Mouse (Mus musculus): ENCODE results near the gene Gm20388. TPM values are rescaled to one million over a fixed set of nuclear protein-coding genes. Genes with fewer than 3 reads are reported as not detected.
"Not testable (repeated sequence)": the region's sequence is repeated elsewhere in the genome, so short reads cannot be mapped to it uniquely, and the experiment has no call there.

Gene Gm20388
- total RNA-seq, 1 experiment: 27.0 TPM

GRCm38 (mm10) chr8:120679629-120680387, 769.2 kb downstream of the Gm20388 start:
- Histone ChIP-seq H3K9ac (ENCODE audit: insufficient read depth, low read depth, low read length, poor library complexity, severe bottlenecking) (no peak overlapping the region), H3K4me1 (ENCODE audit: control insufficient read depth in 2 of 2, insufficient read depth in 2 of 2, low read length in 2 of 2, poor library complexity in 1 of 2) (no peaks in the 10 kb centered on the region), H3K9me3 (ENCODE audit: control insufficient read depth, insufficient read depth, low read depth, low read length) (no peaks in the 10 kb centered on the region), H3K36me3 (ENCODE audit: control insufficient read depth, insufficient read depth, low read length, poor library complexity, severe bottlenecking) (no peaks in the 10 kb centered on the region), H3K4me3 (ENCODE audit: insufficient read depth in 1 of 2, low read depth in 1 of 2, low read length in 2 of 2, poor library complexity in 1 of 2, severe bottlenecking in 1 of 2) (no peak overlapping the region), H3K27ac (ENCODE audit: insufficient read depth, low read depth, low read length, poor library complexity, severe bottlenecking) (no peak overlapping the region)
- TF ChIP-seq ZC3H11A (IDR thresholded peaks at IDR 0.05; ENCODE audit: borderline replicate concordance, low read depth, low read length): no peak
- TF ChIP-seq MAFK (IDR thresholded peaks at IDR 0.05; ENCODE audit: insufficient read depth, low read depth, low read length): no peak
- no peak for TF ChIP-seq CHD2 (IDR thresholded peaks at IDR 0.05; ENCODE audit: low read depth, low read length)
- TF ChIP-seq HCFC1 (IDR thresholded peaks at IDR 0.05; ENCODE audit: borderline replicate concordance, insufficient read depth, low read length): no peak
- TF ChIP-seq ZNF384 (IDR thresholded peaks at IDR 0.05; ENCODE audit: low read depth, low read length): no peak
- DNase-seq (ENCODE audit: low read depth, low spot score): no peak
- in situ Hi-C loops (cut with MboI; ENCODE audit: low sequenced_read_pairs in 2 of 2, unreplicated experiment in 2 of 2): loop anchor here (5.0 to 25.0 kb wide), 3 partner anchors 107 to 412 kb away; no protein-coding TSS in a partner anchor

- not testable (repeated sequence) for DNase-seq (ENCODE audit: low read depth, low spot score); H3K9ac ChIP-seq (ENCODE audit: insufficient read depth, low read depth, low read length, poor library complexity, severe bottlenecking); H3K9me3 ChIP-seq (ENCODE audit: control insufficient read depth, insufficient read depth, low read depth, low read length); H3K36me3 ChIP-seq (ENCODE audit: control insufficient read depth, insufficient read depth, low read length, poor library complexity, severe bottlenecking); H3K4me1 ChIP-seq (ENCODE audit: control insufficient read depth in 2 of 2, insufficient read depth in 2 of 2, low read length in 2 of 2, poor library complexity in 1 of 2); H3K27ac ChIP-seq (ENCODE audit: insufficient read depth, low read depth, low read length, poor library complexity, severe bottlenecking); H3K4me3 ChIP-seq (ENCODE audit: insufficient read depth in 1 of 2, low read depth in 1 of 2, low read length in 2 of 2, poor library complexity in 1 of 2, severe bottlenecking in 1 of 2)
- in situ Hi-C loops (cut with MboI; ENCODE audit: low sequenced_read_pairs in 2 of 2, unreplicated experiment in 2 of 2): loop anchor here (5.0 to 25.0 kb wide), 3 partner anchors 107 to 412 kb away; no protein-coding TSS in a partner anchor
Measured at GRCm38 (mm10) chr8:120680405-120680804, 769.8 kb downstream of the Gm20388 start.

GRCm38 (mm10) chr8:120681113-120681512, 770.5 kb downstream of the Gm20388 start:
- in situ Hi-C loops (cut with MboI; ENCODE audit: low sequenced_read_pairs in 2 of 2, unreplicated experiment in 2 of 2): loop anchor here (5.0 to 25.0 kb wide), 3 partner anchors 106 to 411 kb away; no protein-coding TSS in a partner anchor
- Histone ChIP-seq H3K9me3 (ENCODE audit: control insufficient read depth, insufficient read depth, low read depth, low read length) (no peaks in the 10 kb centered on the region), H3K4me3 (ENCODE audit: insufficient read depth in 1 of 2, low read depth in 1 of 2, low read length in 2 of 2, poor library complexity in 1 of 2, severe bottlenecking in 1 of 2) (no peak overlapping the region), H3K4me1 (ENCODE audit: control insufficient read depth in 2 of 2, insufficient read depth in 2 of 2, low read length in 2 of 2, poor library complexity in 1 of 2) (no peaks in the 10 kb centered on the region), H3K27ac (ENCODE audit: insufficient read depth, low read depth, low read length, poor library complexity, severe bottlenecking) (no peak overlapping the region), H3K9ac (ENCODE audit: insufficient read depth, low read depth, low read length, poor library complexity, severe bottlenecking) (no peak overlapping the region), H3K36me3 (ENCODE audit: control insufficient read depth, insufficient read depth, low read length, poor library complexity, severe bottlenecking) (no peaks in the 10 kb centered on the region)
- TF ChIP-seq ZC3H11A (IDR thresholded peaks at IDR 0.05; ENCODE audit: borderline replicate concordance, low read depth, low read length): no peak
- no peak for DNase-seq (ENCODE audit: low read depth, low spot score)

- Histone ChIP-seq H3K9ac (ENCODE audit: insufficient read depth, low read depth, low read length, poor library complexity, severe bottlenecking) (0 out of 2 replicates have a peak overlapping the region, but pooled peaks have one; percentile 42), H3K9me3 (ENCODE audit: control insufficient read depth, insufficient read depth, low read depth, low read length) (no peaks in the 10 kb centered on the region), H3K4me3 (ENCODE audit: insufficient read depth in 1 of 2, low read depth in 1 of 2, low read length in 2 of 2, poor library complexity in 1 of 2, severe bottlenecking in 1 of 2) (peak overlapping the region in 1 of 2 experiments; percentile 44; a peak in 3 of 4 replicates), H3K4me1 (ENCODE audit: control insufficient read depth in 2 of 2, insufficient read depth in 2 of 2, low read length in 2 of 2, poor library complexity in 1 of 2) (no peaks in the 10 kb centered on the region), H3K27ac (ENCODE audit: insufficient read depth, low read depth, low read length, poor library complexity, severe bottlenecking) (no peak overlapping the region), H3K36me3 (ENCODE audit: control insufficient read depth, insufficient read depth, low read length, poor library complexity, severe bottlenecking) (no peaks in the 10 kb centered on the region)
- no peak for DNase-seq (ENCODE audit: low read depth, low spot score)
- in situ Hi-C loops (cut with MboI; ENCODE audit: low sequenced_read_pairs in 2 of 2, unreplicated experiment in 2 of 2): loop anchor here (5.0 to 25.0 kb wide), 3 partner anchors 104 to 409 kb away; no protein-coding TSS in a partner anchor
- TF ChIP-seq CHD2 (IDR thresholded peaks at IDR 0.05; ENCODE audit: low read depth, low read length) (0 out of 2 replicates have a peak, but pooled peaks have one; percentile 27), ZC3H11A (IDR thresholded peaks at IDR 0.05; ENCODE audit: borderline replicate concordance, low read depth, low read length) (peak; percentile 20; the same call in 1 of the 2 replicates), HCFC1 (IDR thresholded peaks at IDR 0.05; ENCODE audit: borderline replicate concordance, insufficient read depth, low read length) (no peak), MAFK (IDR thresholded peaks at IDR 0.05; ENCODE audit: insufficient read depth, low read depth, low read length) (no peak)
Measured at GRCm38 (mm10) chr8:120683602-120684001, 773.0 kb downstream of the Gm20388 start.

GRCm38 (mm10) chr8:120684082-120684481, 773.4 kb downstream of the Gm20388 start:
- no peaks in the 10 kb centered on the region for H3K9me3 ChIP-seq (ENCODE audit: control insufficient read depth, insufficient read depth, low read depth, low read length)
- H3K27ac ChIP-seq (ENCODE audit: insufficient read depth, low read depth, low read length, poor library complexity, severe bottlenecking): no peak overlapping the region
- in situ Hi-C loops (cut with MboI; ENCODE audit: low sequenced_read_pairs in 2 of 2, unreplicated experiment in 2 of 2): loop anchor here (5.0 to 25.0 kb wide), 3 partner anchors 103 to 408 kb away; no protein-coding TSS in a partner anchor
- TF ChIP-seq CHD2 (IDR thresholded peaks at IDR 0.05; ENCODE audit: low read depth, low read length) (no peak), HCFC1 (IDR thresholded peaks at IDR 0.05; ENCODE audit: borderline replicate concordance, insufficient read depth, low read length) (no peak), MAFK (IDR thresholded peaks at IDR 0.05; ENCODE audit: insufficient read depth, low read depth, low read length) (no peak), ZC3H11A (IDR thresholded peaks at IDR 0.05; ENCODE audit: borderline replicate concordance, low read depth, low read length) (no peak), ZNF384 (IDR thresholded peaks at IDR 0.05; ENCODE audit: low read depth, low read length) (no peak)
- H3K4me1 ChIP-seq (ENCODE audit: control insufficient read depth in 2 of 2, insufficient read depth in 2 of 2, low read length in 2 of 2, poor library complexity in 1 of 2): no peaks in the 10 kb centered on the region
- H3K4me3 ChIP-seq (ENCODE audit: insufficient read depth in 1 of 2, low read depth in 1 of 2, low read length in 2 of 2, poor library complexity in 1 of 2, severe bottlenecking in 1 of 2): peak overlapping the region in 1 of 2 experiments; percentile 44; a peak in 3 of 4 replicates
- no peaks in the 10 kb centered on the region for H3K36me3 ChIP-seq (ENCODE audit: control insufficient read depth, insufficient read depth, low read length, poor library complexity, severe bottlenecking)
- H3K9ac ChIP-seq (ENCODE audit: insufficient read depth, low read depth, low read length, poor library complexity, severe bottlenecking): 0 out of 2 replicates have a peak overlapping the region, but pooled peaks have one; percentile 42
- DNase-seq (ENCODE audit: low read depth, low spot score): no peak
